Mouse (Mus musculus) stomach, postnatal 0 days (tissue): ENCODE results near the gene Vgll4. TPM values are rescaled to one million over a fixed set of nuclear protein-coding genes. Genes with fewer than 3 reads are reported as not detected.

ENCODE experiments used
- ATAC-seq: fragments of 200-750 bp; cut with Nextera tagmentation; 2 replicates; pipeline ENCODE4 v1.8.0; 2017; ENCODE audit not compliant: low FRiP score, low TSS enrichment
- DNase-seq: peaks from one replicate; pipeline ENCODE4 v3.0.0-alpha.2; 2016; ENCODE audit warnings: low spot score
- H3K27ac ChIP-seq: fragments of 300-500 bp; sonication (generic); replicated peaks from 2 replicates; pipeline ENCODE4 v1.5.1; 2014; ENCODE audit warnings: mild to moderate bottlenecking, control low read depth
- H3K27me3 ChIP-seq: fragments of 300-500 bp; sonication (generic); 2 replicates; pipeline ENCODE4 v1.6.1; 2014; ENCODE audit warnings: low read length; ENCODE audit not compliant: control insufficient read depth, insufficient read depth
- H3K36me3 ChIP-seq: fragments of 300-500 bp; sonication (generic); 2 replicates; pipeline ENCODE4 v1.6.1; 2014; ENCODE audit warnings: low read length, mixed read lengths; ENCODE audit not compliant: control insufficient read depth, insufficient read depth
- H3K4me1 ChIP-seq: fragments of 300-500 bp; sonication (generic); replicated peaks from 2 replicates; pipeline ENCODE4 v1.6.1; 2014; ENCODE audit warnings: antibody characterized with exemption; ENCODE audit not compliant: control insufficient read depth, insufficient read depth
- H3K4me2 ChIP-seq: fragments of 300-500 bp; sonication (generic); replicated peaks from 2 replicates; pipeline ENCODE4 v1.6.1; 2014; ENCODE audit warnings: low read depth, mild to moderate bottlenecking, control low read depth, moderate library complexity
- H3K4me3 ChIP-seq: fragments of 300-500 bp; sonication (generic); 2 replicates; pipeline ENCODE4 v1.5.1; 2014; ENCODE audit warnings: low read depth, low read length, control low read depth
- H3K9ac ChIP-seq: fragments of 300-500 bp; sonication (generic); 2 replicates; pipeline ENCODE4 v1.6.1; 2014; ENCODE audit warnings: mild to moderate bottlenecking, low read length, control low read depth, mixed read lengths
- H3K9me3 ChIP-seq: fragments of 300-500 bp; sonication (generic); 2 replicates; pipeline ENCODE4 v1.6.1; 2016; ENCODE audit warnings: low read length; ENCODE audit not compliant: control insufficient read depth
- CTCF ChIP-seq: IDR thresholded peaks from 2 replicates; pipeline ENCODE4 v1.5.1; 2016; ENCODE audit warnings: antibody characterized with exemption, low read depth, mild to moderate bottlenecking, moderate library complexity
- EP300 ChIP-seq: optimal IDR thresholded peaks from 2 replicates; pipeline ENCODE3; 2016; ENCODE audit warnings: antibody characterized with exemption
- WGBS: fragments of 180-500 bp; shearing (Covaris S2); extraction: QIAGEN DNeasy Blood & Tissue Kit; methylation state at CpG from one replicate; pipeline ENCODE4 v1.1.7; 2014; 5-methylcytosine and 5-hydroxymethylcytosine counted together
- polyA plus RNA-seq: library from polyadenylated mRNA; unstranded; fragments of >200 nt; fragmentation: Nextera tagmentation; extraction: Ambion mirVana; gene quantifications from 2 replicates; pipeline ENCODE4 v1.2.1, GENCODE M21; 2015

Gene Vgll4
- polyA plus RNA-seq, 1 experiment from 2014 or later: 38.5 TPM

DNA sequence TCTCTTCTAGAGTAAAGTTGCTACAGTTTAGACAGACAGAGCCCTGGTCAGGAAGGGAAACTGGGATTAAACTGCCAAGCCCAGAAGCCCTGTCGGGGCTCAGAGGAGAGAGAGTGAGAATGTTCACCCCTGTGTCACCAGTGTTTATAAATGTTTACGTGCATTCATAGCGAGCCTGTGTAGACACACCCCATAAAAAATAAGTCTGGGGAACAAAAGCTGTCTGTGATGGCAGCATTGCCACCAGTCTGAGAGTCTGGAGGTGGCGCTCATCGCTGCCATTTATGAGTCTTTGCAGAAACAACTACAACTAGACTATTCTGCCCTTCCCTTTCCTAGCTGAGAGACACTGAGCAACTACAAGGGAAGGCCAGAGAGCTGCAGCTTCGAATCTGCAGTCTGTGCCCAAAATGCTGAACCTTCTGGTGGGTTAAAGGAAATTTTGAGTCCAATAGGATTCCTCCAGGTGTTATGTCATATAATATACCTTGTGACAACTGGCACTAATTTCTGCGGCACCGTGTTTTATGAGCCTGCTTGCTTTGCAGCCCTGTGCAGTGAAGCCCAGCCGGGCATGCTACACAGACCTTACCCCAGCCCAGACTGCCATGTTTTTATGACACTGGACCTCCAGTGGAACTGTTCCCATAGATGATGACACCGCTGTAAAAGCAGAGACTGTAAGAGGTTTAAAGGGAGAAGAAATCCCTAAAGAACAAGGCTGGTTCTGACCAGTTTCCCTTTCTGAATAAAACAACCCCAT is 11.4 kb downstream of the Vgll4 start:
- no peak for TF ChIP-seq EP300
- TF ChIP-seq CTCF: peak; percentile 35
- Histone ChIP-seq H3K9me3 (no peaks in the 10 kb centered on the region), H3K4me2 (no peak overlapping the region), H3K4me1 (no peaks in the 10 kb centered on the region), H3K9ac (no peak overlapping the region), H3K36me3 (no peaks in the 10 kb centered on the region), H3K4me3 (no peak overlapping the region), H3K27ac (no peak overlapping the region), H3K27me3 (no peaks in the 10 kb centered on the region)
- ATAC-seq: no peak
- 52% methylated on average over 10 of the region's 10 CpGs for WGBS
- DNase-seq: no peak

- Histone ChIP-seq H3K9me3 (no peaks in the 10 kb centered on the region), H3K36me3 (no peaks in the 10 kb centered on the region)
These were observed 12.0 kb downstream of the Vgll4 start for GRCm38 (mm10) chr6:114957756-114958155.

GRCm38 (mm10) chr6:114954496-114954895 is 15.3 kb downstream of the Vgll4 start:
- no peak overlapping the region for H3K4me3 ChIP-seq
- H3K27ac ChIP-seq: no peak overlapping the region
- no peaks in the 10 kb centered on the region for H3K27me3 ChIP-seq
- H3K4me2 ChIP-seq: no peak overlapping the region
- H3K9me3 ChIP-seq: no peaks in the 10 kb centered on the region
- no peak overlapping the region for H3K9ac ChIP-seq
- ATAC-seq (no peak), DNase-seq (no peak)
- H3K4me1 ChIP-seq: no peaks in the 10 kb centered on the region
- no peaks in the 10 kb centered on the region for H3K36me3 ChIP-seq
- WGBS: 75% methylated on average over 5 of the region's 5 CpGs
- no peak for TF ChIP-seq CTCF
- no peak for TF ChIP-seq EP300

More at GRCm38 (mm10) chr6:114957756-114958155, 12.0 kb downstream of the Vgll4 start:
- Histone ChIP-seq H3K4me2 (no peak overlapping the region), H3K9ac (no peak overlapping the region), H3K27me3 (no peaks in the 10 kb centered on the region), H3K4me3 (no peak overlapping the region), H3K27ac (no peak overlapping the region), H3K4me1 (no peaks in the 10 kb centered on the region)
- TF ChIP-seq EP300: no peak
- TF ChIP-seq CTCF: no peak
- ATAC-seq: no peak
- DNase-seq: no peak
- WGBS: 57% methylated on average over 12 of the region's 12 CpGs

DNA sequence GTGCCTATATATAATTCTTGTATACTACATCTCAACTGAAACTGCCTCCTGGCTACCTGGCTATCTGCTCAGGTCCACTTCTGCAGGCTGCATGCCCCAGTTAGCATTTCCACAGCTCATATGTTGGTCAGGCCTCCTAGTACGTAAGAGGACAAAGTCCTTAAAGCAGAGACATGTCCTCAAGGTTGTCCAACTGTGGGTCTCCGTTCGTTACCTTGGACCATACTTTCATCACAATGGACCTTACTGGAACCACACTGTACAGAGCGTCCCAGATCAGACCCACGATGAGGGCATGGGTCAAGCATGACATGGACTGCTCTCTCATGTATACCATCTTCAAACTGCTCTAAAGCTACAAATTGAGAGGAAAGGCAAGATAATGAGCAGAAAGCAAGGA is 16.2 kb downstream of the Vgll4 start:
- no peak for DNase-seq
- ATAC-seq: no peak
- WGBS: 93% methylated on average over 5 of the region's 5 CpGs

GRCm38 (mm10) chr6:114952356-114952755 is 17.4 kb downstream of the Vgll4 start:
- Histone ChIP-seq H3K4me3 (no peak overlapping the region), H3K9me3 (no peaks in the 10 kb centered on the region), H3K27me3 (no peaks in the 10 kb centered on the region), H3K36me3 (no peaks in the 10 kb centered on the region), H3K4me1 (no peaks in the 10 kb centered on the region), H3K4me2 (no peak overlapping the region), H3K9ac (no peak overlapping the region), H3K27ac (no peak overlapping the region)
- ATAC-seq (no peak), DNase-seq (no peak)
- TF ChIP-seq CTCF (no peak), EP300 (no peak)
- 76% methylated on average over 5 of the region's 5 CpGs for WGBS

More for the DNA sequence above, 16.2 kb downstream of the Vgll4 start:
- H3K4me1 ChIP-seq: no peaks in the 10 kb centered on the region
- H3K4me2 ChIP-seq: no peak overlapping the region
- H3K9ac ChIP-seq: no peak overlapping the region
- no peaks in the 10 kb centered on the region for H3K27me3 ChIP-seq
- TF ChIP-seq CTCF: no peak
- no peak for TF ChIP-seq EP300
- H3K4me3 ChIP-seq: no peak overlapping the region
- H3K9me3 ChIP-seq: no peaks in the 10 kb centered on the region
- H3K27ac ChIP-seq: no peak overlapping the region
- H3K36me3 ChIP-seq: no peaks in the 10 kb centered on the region
